Mouse (Mus musculus) ES-E14 (cell line): ENCODE data around the gene Hivep3.

Source experiments
- CHD2 ChIP-seq: IDR thresholded peaks from 2 replicates; pipeline ENCODE4 v1.6.1; 2014; ENCODE audit warnings: mild to moderate bottlenecking, low read depth, low read length, inconsistent platforms
- HCFC1 ChIP-seq: IDR thresholded peaks from 2 replicates; pipeline ENCODE4 v1.6.1; 2012; ENCODE audit warnings: low read length, inconsistent platforms, borderline replicate concordance; ENCODE audit not compliant: insufficient read depth
- MAFK ChIP-seq: IDR thresholded peaks from 2 replicates; pipeline ENCODE4 v1.6.1; 2014; ENCODE audit warnings: mild to moderate bottlenecking, low read depth, low read length, inconsistent platforms; ENCODE audit not compliant: insufficient read depth

- TF ChIP-seq CHD2 = no peak
- no peak for TF ChIP-seq HCFC1
- no peak for TF ChIP-seq MAFK
Measured at GRCm38 (mm10) chr4:119977817-119978491, 244.4 kb downstream of the Hivep3 start.
